Mouse (Mus musculus) neural tube, embryonic 11.5 days (tissue): ENCODE data around the gene Kcnj10. TPM values are rescaled to one million over a fixed set of nuclear protein-coding genes. Genes with fewer than 3 reads are reported as not detected.

ENCODE experiments used
- ATAC-seq: fragments of 200-750 bp; cut with Nextera tagmentation; 2 replicates; pipeline ENCODE4 v1.8.0; 2017; ENCODE audit warnings: moderate number of reproducible peaks, mild to moderate bottlenecking, moderate TSS enrichment, moderate library complexity; ENCODE audit not compliant: insufficient read depth, low FRiP score, low TSS enrichment
- DNase-seq: peaks from one replicate; pipeline ENCODE4 v3.0.0-alpha.2; 2015; ENCODE audit warnings: low spot score
- H3K27ac ChIP-seq: fragments of 300-500 bp; sonication (generic); 2 replicates; pipeline ENCODE4 v1.5.1; 2014; ENCODE audit warnings: low read depth, mild to moderate bottlenecking, low read length
- H3K27me3 ChIP-seq: fragments of 300-500 bp; sonication (generic); 2 replicates; pipeline ENCODE4 v1.6.1; 2014; ENCODE audit warnings: mild to moderate bottlenecking, low read length, mixed read lengths; ENCODE audit not compliant: control insufficient read depth, insufficient read depth
- H3K36me3 ChIP-seq: fragments of 300-500 bp; sonication (generic); 2 replicates; pipeline ENCODE4 v1.6.1; 2014; ENCODE audit warnings: mild to moderate bottlenecking, low read length, moderate library complexity, mixed read lengths; ENCODE audit not compliant: control insufficient read depth, insufficient read depth
- H3K4me1 ChIP-seq: fragments of 300-500 bp; sonication (generic); 2 replicates; pipeline ENCODE4 v1.6.1; 2014; ENCODE audit warnings: low read length, mixed read lengths; ENCODE audit not compliant: control insufficient read depth, insufficient read depth
- H3K4me2 ChIP-seq: fragments of 300-500 bp; sonication (generic); 2 replicates; pipeline ENCODE4 v1.6.1; 2014; ENCODE audit warnings: low read depth, mild to moderate bottlenecking, moderate library complexity
- H3K4me3 ChIP-seq: fragments of 300-500 bp; sonication (generic); 2 replicates; pipeline ENCODE4 v1.5.1; 2014; ENCODE audit warnings: low read depth, low read length
- H3K9ac ChIP-seq: fragments of 300-500 bp; sonication (generic); 2 replicates; pipeline ENCODE4 v1.6.1; 2014; ENCODE audit warnings: mild to moderate bottlenecking, low read length
- H3K9me3 ChIP-seq: fragments of 300-500 bp; sonication (generic); 2 replicates; pipeline ENCODE4 v1.6.1; 2016; ENCODE audit warnings: low read length; ENCODE audit not compliant: control insufficient read depth
- WGBS: fragments of 180-500 bp; shearing (Covaris S2); extraction: QIAGEN DNeasy Blood & Tissue Kit; methylation state at CpG from one replicate; pipeline ENCODE4 v1.1.7; 2014; 5-methylcytosine and 5-hydroxymethylcytosine counted together
- polyA plus RNA-seq: library from polyadenylated mRNA; unstranded; fragments of >200 nt; fragmentation: Nextera tagmentation; extraction: Ambion mirVana; gene quantifications from 2 replicates; pipeline ENCODE4 v1.2.1, GENCODE M21; 2014

Kcnj10 gene
- polyA plus RNA-seq, 1 experiment from 2014 or later, result 0.85 TPM

- H3K36me3 ChIP-seq, result no peaks in the 10 kb centered on the region
- peaks cover 2% of the 10 kb centered on the region; the same call in 1 of the 2 replicates for H3K27me3 ChIP-seq
- H3K9me3 ChIP-seq, result no peaks in the 10 kb centered on the region
- WGBS, result 73% methylated on average over 8 of the region's 8 CpGs
- H3K4me2 ChIP-seq, result no peak overlapping the region
- H3K27ac ChIP-seq, result no peak overlapping the region
- no peak for ATAC-seq
- H3K4me1 ChIP-seq, result peaks cover 7% of the 10 kb centered on the region; the same call in 1 of the 2 replicates
- H3K9ac ChIP-seq, result no peak overlapping the region
- peak; percentile 8 for DNase-seq
- H3K4me3 ChIP-seq, result no peak overlapping the region
Measured at GRCm38 (mm10) chr1:172331422-172331947, 9.5 kb upstream of the Kcnj10 start.

DNA sequence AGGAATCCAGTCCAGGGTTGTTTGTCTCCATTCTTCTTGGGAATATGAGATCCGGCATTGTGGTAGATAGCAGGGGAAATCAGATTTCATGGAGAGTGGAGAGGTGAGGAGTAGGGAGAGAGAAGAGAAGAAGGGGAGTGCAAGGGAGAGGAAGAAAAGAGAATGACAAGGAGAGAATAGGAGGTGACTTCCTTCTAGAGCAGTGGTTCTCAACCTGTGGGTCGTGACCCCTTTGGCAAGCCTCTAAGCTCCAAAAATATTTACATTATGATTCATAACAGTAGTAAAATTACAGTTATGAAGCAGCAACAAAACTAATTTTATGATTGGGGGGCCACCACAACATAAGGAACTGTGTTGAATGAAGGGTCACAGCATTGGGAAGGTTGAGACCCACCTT is 8.1 kb upstream of the Kcnj10 start:
- 83% methylated on average over 2 of the region's 2 CpGs for WGBS
- peaks cover 7% of the 10 kb centered on the region; the same call in 1 of the 2 replicates for H3K4me1 ChIP-seq
- ATAC-seq (no peak), DNase-seq (no peak)
- 0 out of 2 replicates have a peak, but pooled peaks cover under 1% of the 10 kb centered on the region for H3K27me3 ChIP-seq
- H3K27ac ChIP-seq, result no peak overlapping the region
- H3K4me2 ChIP-seq, result no peak overlapping the region
- H3K9ac ChIP-seq, result no peak overlapping the region
- H3K4me3 ChIP-seq, result no peak overlapping the region
- H3K9me3 ChIP-seq, result no peaks in the 10 kb centered on the region
- H3K36me3 ChIP-seq, result no peaks in the 10 kb centered on the region

GRCm38 (mm10) chr1:172333512-172333911 is 7.5 kb upstream of the Kcnj10 start:
- WGBS, result 19% methylated on average over 3 of the region's 3 CpGs
- no peak for ATAC-seq

DNA sequence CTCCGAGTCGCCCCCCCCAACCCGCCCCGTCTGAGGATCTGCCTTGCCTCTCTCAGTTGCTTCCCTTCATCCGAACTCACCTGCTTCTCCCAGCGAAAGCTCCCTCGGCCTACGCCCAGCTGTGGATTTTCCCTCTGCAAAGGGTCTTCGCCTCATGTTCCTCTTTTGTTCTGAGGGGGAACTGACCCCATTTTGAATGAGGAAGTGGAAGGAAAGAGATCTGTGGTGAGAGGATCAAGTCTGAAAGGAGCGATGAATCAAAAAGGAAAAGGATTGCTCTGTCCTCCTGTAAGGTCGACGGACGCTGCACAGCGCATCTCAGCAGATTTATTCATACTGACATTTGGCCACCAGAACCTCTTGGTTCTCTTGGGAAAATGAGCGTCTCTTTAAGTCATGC is 5.2 kb upstream of the Kcnj10 start:
- no peaks in the 10 kb centered on the region for H3K36me3 ChIP-seq
- no peak overlapping the region for H3K9ac ChIP-seq
- H3K27me3 ChIP-seq, result no peaks in the 10 kb centered on the region
- DNase-seq (no peak), ATAC-seq (no peak)
- no peak overlapping the region for H3K4me2 ChIP-seq
- H3K4me3 ChIP-seq, result no peak overlapping the region
- no peaks in the 10 kb centered on the region for H3K4me1 ChIP-seq
- WGBS, result 80% methylated on average over 15 of the region's 15 CpGs
- no peaks in the 10 kb centered on the region for H3K9me3 ChIP-seq
- no peak overlapping the region for H3K27ac ChIP-seq

More at GRCm38 (mm10) chr1:172333512-172333911, 7.5 kb upstream of the Kcnj10 start:
- Histone ChIP-seq H3K36me3 (no peaks in the 10 kb centered on the region), H3K9ac (no peak overlapping the region), H3K27ac (no peak overlapping the region), H3K9me3 (no peaks in the 10 kb centered on the region), H3K4me3 (no peak overlapping the region), H3K4me2 (no peak overlapping the region), H3K4me1 (peaks cover 7% of the 10 kb centered on the region; the same call in 1 of the 2 replicates), H3K27me3 (no peaks in the 10 kb centered on the region)
- peak; percentile 11 for DNase-seq

DNA sequence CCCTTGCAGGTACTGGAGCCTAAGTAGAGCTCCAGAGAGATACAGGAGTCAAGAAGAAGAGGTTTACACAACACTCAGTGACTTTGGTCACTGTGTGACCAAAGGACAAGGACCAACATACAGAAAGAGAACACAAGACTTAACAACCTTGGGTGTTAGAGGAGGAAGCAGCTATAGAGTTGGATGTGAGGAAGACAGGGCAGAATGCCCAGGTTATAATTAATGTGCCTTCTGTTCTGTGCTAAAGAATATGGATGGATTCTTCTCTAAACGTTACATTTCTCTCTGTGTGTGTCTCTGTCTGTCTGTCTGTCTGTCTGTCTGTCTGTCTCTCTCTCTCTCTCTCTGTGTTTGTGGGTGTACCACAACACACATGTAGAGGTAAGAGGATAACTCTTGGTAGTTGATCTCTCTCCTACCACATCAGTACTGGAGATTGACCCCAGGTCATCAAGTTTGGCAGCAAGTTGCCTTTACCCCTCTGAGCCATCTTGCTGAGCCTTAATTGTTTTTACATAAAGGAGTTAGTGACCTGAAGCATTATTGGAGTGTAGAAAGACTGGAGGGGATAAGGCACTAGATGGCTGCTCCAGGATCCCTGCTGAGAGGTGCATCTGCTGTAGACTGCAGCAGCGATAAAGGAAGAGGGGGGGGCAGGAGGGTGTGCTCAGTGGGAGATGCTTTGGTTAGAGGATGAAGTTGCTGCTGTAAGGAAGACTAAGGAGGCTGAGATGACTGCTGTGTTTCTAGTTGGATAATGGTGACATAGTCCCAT is 3.4 kb upstream of the Kcnj10 start:
- WGBS, result 24% methylated on average over 2 of the region's 2 CpGs

GRCm38 (mm10) chr1:172341386-172341785 is 376 bp downstream of the Kcnj10 start:
- Histone ChIP-seq H3K27me3 (peaks cover 4% of the 10 kb centered on the region; the same call in 1 of the 2 replicates), H3K4me3 (peak overlapping the region; percentile 47), H3K27ac (no peak overlapping the region), H3K9me3 (no peaks in the 10 kb centered on the region), H3K9ac (peak overlapping the region; percentile 60), H3K36me3 (no peaks in the 10 kb centered on the region), H3K4me2 (peak overlapping the region; percentile 49), H3K4me1 (no peaks in the 10 kb centered on the region)
- WGBS, result 17% methylated on average over 10 of the region's 10 CpGs
- no peak for DNase-seq
- ATAC-seq, result peak; percentile 11

More for the DNA sequence above, 3.4 kb upstream of the Kcnj10 start:
- Histone ChIP-seq H3K4me1 (no peaks in the 10 kb centered on the region), H3K27me3 (peaks cover 4% of the 10 kb centered on the region; the same call in 1 of the 2 replicates), H3K4me2 (no peak overlapping the region), H3K36me3 (no peaks in the 10 kb centered on the region), H3K4me3 (no peak overlapping the region), H3K9me3 (no peaks in the 10 kb centered on the region), H3K27ac (no peak overlapping the region), H3K9ac (no peak overlapping the region)
- DNase-seq (no peak), ATAC-seq (no peak)

DNA sequence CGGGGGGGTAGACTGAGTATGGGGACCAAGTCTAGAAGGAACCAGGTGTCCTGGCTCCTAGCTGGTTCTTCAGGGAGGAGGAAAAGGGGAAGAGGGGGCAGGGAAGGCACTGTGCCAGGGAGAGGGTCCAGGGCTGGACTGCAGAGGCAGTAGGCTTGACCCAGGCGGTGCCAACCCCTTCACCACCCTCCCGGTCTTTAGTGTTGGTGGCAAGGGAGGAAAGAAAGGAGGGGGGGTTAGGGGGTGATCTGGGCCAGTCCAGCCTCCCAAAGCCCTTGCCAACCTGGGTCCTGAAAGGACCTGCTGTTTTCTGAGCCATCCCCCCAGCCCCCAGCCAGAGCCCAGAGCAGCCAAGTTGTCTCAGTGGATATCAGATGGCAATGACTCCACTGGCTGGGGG is 1.7 kb downstream of the Kcnj10 start:
- no peak overlapping the region; the same call in 1 of the 2 replicates for H3K4me2 ChIP-seq
- no peak for DNase-seq
- H3K27me3 ChIP-seq, result peaks cover 4% of the 10 kb centered on the region; the same call in 1 of the 2 replicates
- no peak for ATAC-seq
- no peak overlapping the region for H3K9ac ChIP-seq
- no peaks in the 10 kb centered on the region for H3K9me3 ChIP-seq
- no peaks in the 10 kb centered on the region for H3K36me3 ChIP-seq
- 95% methylated on average over 2 of the region's 3 CpGs for WGBS
- no peak overlapping the region for H3K27ac ChIP-seq
- no peaks in the 10 kb centered on the region for H3K4me1 ChIP-seq
- H3K4me3 ChIP-seq, result no peak overlapping the region

GRCm38 (mm10) chr1:172343914-172344313 is 2.9 kb downstream of the Kcnj10 start:
- Histone ChIP-seq H3K9ac (no peak overlapping the region), H3K36me3 (no peaks in the 10 kb centered on the region), H3K27ac (no peak overlapping the region), H3K4me1 (no peaks in the 10 kb centered on the region), H3K27me3 (peaks cover 4% of the 10 kb centered on the region; the same call in 1 of the 2 replicates), H3K4me2 (no peak overlapping the region), H3K9me3 (no peaks in the 10 kb centered on the region), H3K4me3 (no peak overlapping the region)
- no peak for DNase-seq
- WGBS, result 60% methylated on average over 3 of the region's 3 CpGs
- no peak for ATAC-seq
